Mouse (Mus musculus) bone marrow, adult 2 months (tissue): ENCODE data around the gene Hmg20a. TPM values are rescaled to one million over a fixed set of nuclear protein-coding genes. Genes with fewer than 3 reads are reported as not detected.
"Not testable (repeated sequence)": the region's sequence is repeated elsewhere in the genome, so short reads cannot be mapped to it uniquely, and the experiment has no call there.

Experiments
- H3K27ac ChIP-seq: fragments of 200-500 bp; 2 replicates; pipeline ENCODE4 v1.5.1; 2012; ENCODE audit warnings: low read depth, mild to moderate bottlenecking, control low read depth, inconsistent platforms, low read length; ENCODE audit not compliant: control insufficient read depth, poor library complexity, insufficient read depth
- H3K4me1 ChIP-seq: fragments of 200-500 bp; 2 replicates; pipeline ENCODE4 v1.6.1; 2011; ENCODE audit warnings: low read length; ENCODE audit not compliant: control insufficient read depth, insufficient read depth
- H3K4me3 ChIP-seq: fragments of 200-500 bp; replicated peaks from 2 replicates; pipeline ENCODE3; 2011; ENCODE audit warnings: mild to moderate bottlenecking, low read depth, low read length, control low read depth; ENCODE audit not compliant: control insufficient read depth
- CTCF ChIP-seq: fragments of 200-500 bp; IDR thresholded peaks from 2 replicates; pipeline ENCODE4 v1.5.1; 2011; ENCODE audit warnings: low read length, control low read depth; ENCODE audit not compliant: control insufficient read depth, insufficient read depth
- POLR2A ChIP-seq: fragments of 200-500 bp; IDR thresholded peaks from 2 replicates; pipeline ENCODE4 v1.6.1; 2011; ENCODE audit warnings: low read depth, mild to moderate bottlenecking, control low read depth, low read length, borderline replicate concordance; ENCODE audit not compliant: control insufficient read depth
- WGBS: fragments of 180-500 bp; shearing (Covaris S2); methylation state at CpG from one replicate; pipeline ENCODE4 v1.1.7; 2018; 5-methylcytosine and 5-hydroxymethylcytosine counted together
- polyA plus RNA-seq: library from polyadenylated mRNA; stranded (reverse); fragments of >200 nt; gene quantifications from 2 replicates; pipeline ENCODE4 v1.2.4, GENCODE M21; 2011; ENCODE audit warnings: low replicate concordance; ENCODE audit not compliant: missing spikeins, insufficient read depth, insufficient read length

Hmg20a gene
- polyA plus RNA-seq, 1 experiment, result 15.9 TPM

GRCm38 (mm10) chr9:56424861-56425260 is 6.5 kb downstream of the Hmg20a start:
- WGBS, result 68% methylated on average over 4 of the region's 4 CpGs
- Histone ChIP-seq H3K4me1 (no peaks in the 10 kb centered on the region), H3K27ac (no peak overlapping the region), H3K4me3 (no peak overlapping the region)
- TF ChIP-seq CTCF, result no peak
- no peak for TF ChIP-seq POLR2A

DNA sequence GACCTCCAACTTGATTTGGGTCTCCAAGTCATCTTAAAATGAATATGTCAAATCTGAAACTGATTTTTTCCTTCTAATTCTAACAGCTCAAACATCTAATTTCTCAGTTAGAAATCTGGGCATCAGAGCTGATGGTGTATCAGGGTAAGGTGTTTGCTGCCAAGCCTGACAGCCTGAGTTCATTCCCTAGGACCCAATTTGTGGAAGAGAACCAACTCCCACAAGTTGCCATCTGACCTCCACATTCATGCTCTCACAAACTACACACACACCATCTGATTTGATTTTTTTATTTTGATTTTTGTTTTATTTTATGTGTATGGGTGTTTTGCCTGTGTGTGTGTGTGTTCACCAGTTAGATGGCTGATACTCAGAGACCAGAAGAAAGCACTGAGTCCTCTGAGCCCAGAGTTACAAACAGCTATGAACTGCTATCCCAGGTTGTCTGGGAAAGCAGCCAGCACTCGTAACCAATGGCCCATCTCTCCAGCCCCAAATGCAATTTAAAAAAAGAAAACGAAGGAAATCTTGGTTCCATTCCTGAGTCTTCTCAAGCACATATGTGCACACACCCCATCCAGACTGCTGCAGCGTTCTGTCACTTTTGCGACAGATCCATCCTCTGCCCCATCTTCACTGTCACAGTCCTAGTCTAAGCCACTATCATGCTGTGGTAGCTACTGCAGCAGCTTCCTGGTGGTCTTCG is 17.6 kb downstream of the Hmg20a start:
- TF ChIP-seq POLR2A, result no peak
- TF ChIP-seq CTCF, result no peak

GRCm38 (mm10) chr9:56437300-56437892 is 19.0 kb downstream of the Hmg20a start:
- H3K4me1 ChIP-seq, H3K27ac ChIP-seq, H3K4me3 ChIP-seq: not testable (repeated sequence)
- WGBS, result 92% methylated on average over 23 of the region's 29 CpGs

More for the DNA sequence above, 17.6 kb downstream of the Hmg20a start:
- Histone ChIP-seq H3K27ac (no peak overlapping the region), H3K4me3 (no peak overlapping the region), H3K4me1 (no peaks in the 10 kb centered on the region)
- WGBS, result 82% methylated on average over 5 of the region's 5 CpGs

- no peaks in the 10 kb centered on the region for H3K4me1 ChIP-seq
- H3K4me3 ChIP-seq, result no peak overlapping the region
- no peak for TF ChIP-seq POLR2A
- 85% methylated on average over 7 of the region's 7 CpGs for WGBS
- no peak overlapping the region for H3K27ac ChIP-seq
These were observed 21.3 kb downstream of the Hmg20a start for GRCm38 (mm10) chr9:56439699-56440098.

GRCm38 (mm10) chr9:56451570-56451969 is 33.2 kb downstream of the Hmg20a start:
- H3K4me1 ChIP-seq, result no peaks in the 10 kb centered on the region
- TF ChIP-seq POLR2A (no peak), CTCF (no peak)
- WGBS, result 89% methylated on average over 6 of the region's 6 CpGs
- no peak overlapping the region for H3K27ac ChIP-seq
- H3K4me3 ChIP-seq, result no peak overlapping the region

GRCm38 (mm10) chr9:56453038-56453815 is 34.8 kb downstream of the Hmg20a start:
- no peak overlapping the region for H3K27ac ChIP-seq
- no peak overlapping the region for H3K4me3 ChIP-seq
- 82% methylated on average over 2 of the region's 2 CpGs for WGBS
- no peaks in the 10 kb centered on the region for H3K4me1 ChIP-seq
- TF ChIP-seq POLR2A, result no peak
- TF ChIP-seq CTCF, result no peak

- TF ChIP-seq CTCF (no peak), POLR2A (no peak)
- Histone ChIP-seq H3K27ac (no peak overlapping the region), H3K4me3 (no peak overlapping the region), H3K4me1 (peaks cover 1% of the 10 kb centered on the region; the same call in 1 of the 2 replicates)
- 89% methylated on average over 3 of the region's 3 CpGs for WGBS
These were observed 38.0 kb downstream of the Hmg20a start for GRCm38 (mm10) chr9:56456426-56456825.

GRCm38 (mm10) chr9:56460987-56461386 is 42.6 kb downstream of the Hmg20a start:
- peaks cover 4% of the 10 kb centered on the region; the same call in 1 of the 2 replicates for H3K4me1 ChIP-seq
- no peak overlapping the region for H3K27ac ChIP-seq
- whole genome bisulfite sequencing, result 57% methylated on average over 5 of the region's 5 CpGs
- no peak overlapping the region for H3K4me3 ChIP-seq
- TF ChIP-seq CTCF (no peak), POLR2A (no peak)
